Mouse (Mus musculus) T-helper 1 cell (primary cell): ENCODE measurements around the gene Vmn2r78.
"Not testable (repeated sequence)": the region's sequence is repeated elsewhere in the genome, so short reads cannot be mapped to it uniquely, and the experiment has no call there.

Source experiments
- in situ Hi-C: fragments of 300-600 bp; cut with MboI, MseI; formaldehyde crosslinking; loops from one replicate; pipeline ENCODE4 v1.15.1; 2025; ENCODE audit warnings: high pct_unique_total_duplicates

Vmn2r78 gene

GRCm38 (mm10) chr7:86914794-86915193 is at the start of gene Vmn2r78:
Gene Vmn2r78, plus strand, starts transcription at chr7:86915094.
- in situ Hi-C loops: not testable (repeated sequence)

- in situ Hi-C loops: no loop called here
These were observed 25.1 kb upstream of the Vmn2r78 start for GRCm38 (mm10) chr7:86889470-86890469.

GRCm38 (mm10) chr7:86937288-86937687 is 22.4 kb downstream of the Vmn2r78 start:
- in situ Hi-C loops: loop anchor here (10.0 kb wide), 1 partner anchor 1212 kb away; no protein-coding TSS in a partner anchor

GRCm38 (mm10) chr7:86994700-86995099 is 79.8 kb downstream of the Vmn2r78 start:
- in situ Hi-C loops: loop anchor here (10.0 kb wide), 1 partner anchor 980 kb away; no protein-coding TSS in a partner anchor

- in situ Hi-C loops: loop anchor here (10.0 kb wide), 1 partner anchor 981 kb away; no protein-coding TSS in a partner anchor
These were observed 80.9 kb downstream of the Vmn2r78 start, which contains the start of gene Vmn2r79 for GRCm38 (mm10) chr7:86995815-86996214. Gene Vmn2r79, plus strand, starts transcription at chr7:86996115.
